Mouse (Mus musculus) small intestine, adult 2 months (tissue): Measurements from ENCODE around the gene Eif2s2.
A peak's percentile ranks its signal among the peaks of the same experiment; 100 is the strongest.

Experiments
- CTCF ChIP-seq: fragments of 200-500 bp; IDR thresholded peaks from 2 replicates; pipeline ENCODE4 v1.5.1; 2012; ENCODE audit warnings: low read depth, mild to moderate bottlenecking, control low read depth, inconsistent platforms, low read length, moderate library complexity, mixed read lengths; ENCODE audit not compliant: insufficient replicate concordance, insufficient read length; ENCODE audit errors: extremely low read depth
- POLR2A ChIP-seq: fragments of 200-500 bp; IDR thresholded peaks from 2 replicates; pipeline ENCODE4 v1.6.1; 2012; ENCODE audit warnings: low read depth, mild to moderate bottlenecking, control low read depth, inconsistent platforms, low read length, moderate library complexity

- TF ChIP-seq POLR2A: peak; percentile 67
- TF ChIP-seq CTCF: no peak
Measured at GRCm38 (mm10) chr2:154892201-154893044, at the start of gene Eif2s2.
